Mouse (Mus musculus) olfactory bulb, adult 2 months (tissue): ENCODE results near the gene Vcl. TPM values are rescaled to one million over a fixed set of nuclear protein-coding genes. Genes with fewer than 3 reads are reported as not detected.

ENCODE experiments used
- H3K27ac ChIP-seq: fragments of 200-500 bp; 2 replicates; pipeline ENCODE4 v1.5.1; 2012; ENCODE audit warnings: low read depth, low read length; ENCODE audit not compliant: insufficient read depth
- H3K4me1 ChIP-seq: fragments of 200-500 bp; 2 replicates; pipeline ENCODE4 v1.6.1; 2012; ENCODE audit warnings: low read length; ENCODE audit not compliant: control insufficient read depth, insufficient read depth
- H3K4me3 ChIP-seq: fragments of 200-500 bp; 2 replicates; pipeline ENCODE4 v1.5.1; 2012; ENCODE audit warnings: mild to moderate bottlenecking, low read depth, low read length, moderate library complexity; ENCODE audit not compliant: insufficient read depth
- CTCF ChIP-seq: fragments of 200-500 bp; IDR thresholded peaks from 2 replicates; pipeline ENCODE4 v1.5.1; 2012; ENCODE audit warnings: low read depth, mild to moderate bottlenecking, low read length, moderate library complexity; ENCODE audit not compliant: insufficient read depth
- POLR2A ChIP-seq: fragments of 200-500 bp; IDR thresholded peaks from 2 replicates; pipeline ENCODE4 v1.6.1; 2012; ENCODE audit warnings: mild to moderate bottlenecking, low read depth, low read length, moderate library complexity; ENCODE audit not compliant: insufficient read depth
- WGBS: fragments of 180-500 bp; shearing (Covaris S2); methylation state at CpG from one replicate; pipeline ENCODE4 v1.1.7; 2018; 5-methylcytosine and 5-hydroxymethylcytosine counted together
- polyA plus RNA-seq: library from polyadenylated mRNA; stranded (reverse); fragments of >200 nt; gene quantifications from 2 replicates; pipeline ENCODE4 v1.2.4, GENCODE M21; 2012; ENCODE audit warnings: low replicate concordance; ENCODE audit not compliant: missing spikeins, insufficient read depth, insufficient read length

Gene Vcl
- polyA plus RNA-seq, 1 experiment: not detected

DNA sequence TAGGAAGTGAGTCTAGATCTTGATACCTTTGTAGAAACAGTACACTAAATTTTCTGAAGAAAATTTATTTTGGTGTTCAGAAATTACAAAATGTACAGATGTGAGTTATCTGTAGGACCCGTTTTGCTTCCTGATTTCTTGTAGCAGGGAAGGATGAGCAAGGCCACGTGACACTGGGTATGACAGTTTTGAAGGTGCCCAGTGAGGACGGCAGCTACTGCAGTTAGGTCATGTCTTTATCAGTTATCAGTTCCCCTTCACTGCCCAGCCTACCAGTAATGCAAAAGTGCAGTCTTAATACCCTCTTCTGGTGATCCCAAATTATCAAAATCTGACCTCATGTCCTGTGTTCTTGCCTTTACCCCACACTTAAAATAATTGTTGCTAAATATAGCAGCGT, 148.7 kb downstream of the Vcl start:
- H3K27ac ChIP-seq: no peak overlapping the region
- no peak for TF ChIP-seq CTCF
- no peak for TF ChIP-seq POLR2A
- H3K4me3 ChIP-seq: no peak overlapping the region
- WGBS: 93% methylated on average over 4 of the region's 4 CpGs
- no peaks in the 10 kb centered on the region for H3K4me1 ChIP-seq

DNA sequence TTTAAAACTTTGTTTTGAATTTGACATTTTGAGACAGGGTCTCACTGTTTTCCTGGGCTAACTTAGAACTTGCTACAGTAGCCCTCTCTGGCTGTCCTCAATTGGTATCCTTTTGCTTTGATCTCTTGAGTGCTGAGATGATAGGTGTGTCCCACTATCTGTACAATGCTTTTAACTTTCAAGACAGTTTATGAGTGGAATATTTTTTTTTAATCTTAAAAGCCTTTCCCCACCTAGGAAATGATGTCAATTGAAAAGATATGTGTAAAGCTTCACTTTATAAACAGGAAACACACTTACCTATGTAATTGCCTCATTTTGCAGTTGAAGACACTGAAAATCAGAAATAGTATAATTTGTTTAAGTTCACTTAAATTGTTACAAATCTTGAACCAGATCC, 149.3 kb downstream of the Vcl start:
- no peak overlapping the region for H3K27ac ChIP-seq
- H3K4me1 ChIP-seq: no peaks in the 10 kb centered on the region
- TF ChIP-seq CTCF (no peak), POLR2A (no peak)
- H3K4me3 ChIP-seq: no peak overlapping the region

DNA sequence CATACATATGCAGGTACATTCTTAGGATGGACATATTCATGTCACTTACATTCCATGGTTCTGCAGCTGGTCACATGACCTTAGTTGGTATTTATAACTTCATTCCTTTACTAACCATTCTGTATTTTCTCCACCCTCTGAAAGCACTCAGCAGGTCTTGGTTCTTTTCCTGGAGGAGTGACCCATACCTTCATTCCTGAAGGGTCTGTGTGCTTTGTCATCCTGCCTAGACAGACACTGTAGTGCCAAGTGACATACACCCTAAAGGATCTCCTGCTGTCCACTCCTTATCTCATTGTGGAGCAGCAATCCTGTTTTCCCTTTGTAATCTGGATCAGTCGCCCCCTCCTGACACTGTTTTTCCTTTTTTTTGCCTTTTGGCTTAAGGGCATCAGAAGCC, 153.6 kb downstream of the Vcl start:
- H3K27ac ChIP-seq: no peak overlapping the region
- peaks cover 5% of the 10 kb centered on the region for H3K4me1 ChIP-seq
- H3K4me3 ChIP-seq: no peak overlapping the region
- TF ChIP-seq CTCF: no peak
- TF ChIP-seq POLR2A: no peak
- 82% methylated on average over 1 of the region's 1 CpGs for WGBS

Other genes with a start within 250 kb of the Vcl start
- not detected in 2 replicates for gene Fut11, start 234.4 kb upstream of the Vcl start, polyA plus RNA-seq
- gene Chchd1, start 226.4 kb upstream of the Vcl start, polyA plus RNA-seq: not detected in 2 replicates
- 307 TPM in 1 of 2 replicates, not detected in the other for gene Zswim8, start 221.8 kb upstream of the Vcl start, polyA plus RNA-seq
- not detected in 2 replicates for gene Ndst2, start 194.8 kb upstream of the Vcl start, polyA plus RNA-seq
- gene Camk2g, start 135.3 kb upstream of the Vcl start, polyA plus RNA-seq: 125 and 417 TPM in 2 replicates
- not detected in 2 replicates for gene Plau, start 92.7 kb upstream of the Vcl start, polyA plus RNA-seq
- gene Ap3m1, start 123.1 kb downstream of the Vcl start, polyA plus RNA-seq: not detected in 2 replicates
- gene Adk, start 123.2 kb downstream of the Vcl start, polyA plus RNA-seq: not detected in 2 replicates